Mouse (Mus musculus): ENCODE measurements around the gene Psg17. TPM values are rescaled to one million over a fixed set of nuclear protein-coding genes. Genes with fewer than 3 reads are reported as not detected.
A peak's percentile ranks its signal among the peaks of the same experiment; 100 is the strongest.
"Not testable (repeated sequence)": the region's sequence is repeated elsewhere in the genome, so short reads cannot be mapped to it uniquely, and the experiment has no call there.

Psg17 gene
- not detected in 2 replicates for total RNA-seq (2012; rRNA removed)
- polyA plus RNA-seq (2012; ENCODE audit: insufficient read depth in 1 of 2, insufficient read length in 2 of 2, low read depth in 1 of 2, low replicate concordance in 2 of 2, missing spikeins in 1 of 2): not detected

DNA sequence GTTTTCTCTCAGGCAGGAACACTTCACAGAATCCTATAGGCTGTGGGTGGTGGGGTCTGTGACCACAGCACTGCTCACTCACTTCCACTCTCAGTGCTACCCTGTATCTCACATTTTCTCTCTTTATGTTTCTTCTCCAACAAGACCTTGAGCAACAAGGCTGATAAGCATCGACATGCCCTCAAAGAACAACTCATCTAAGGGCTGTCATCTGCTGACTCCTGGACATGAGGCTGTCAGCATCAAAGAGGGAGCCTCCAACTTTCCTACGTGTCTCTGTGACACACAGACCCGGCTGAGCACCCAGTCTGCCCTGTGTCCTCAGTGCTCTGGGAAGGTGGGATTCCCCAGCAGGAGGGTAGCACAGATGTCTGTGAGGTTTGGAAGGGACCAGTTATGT, at the start of gene Psg17:
Gene Psg17 (minus strand): TSS at position 101 of the 400 bp plus-strand sequence.
- no peak within 1 kb of the TSS for H3K4me3 ChIP-seq (ENCODE audit: control insufficient read depth in 1 of 2, insufficient read depth in 1 of 2, low read depth in 2 of 2, low read length in 2 of 2)
- H3K9ac ChIP-seq (ENCODE audit: control insufficient read depth, low read depth, low read length, poor library complexity, severe bottlenecking): no peak within 1 kb of the TSS
- no peak within 1 kb of the TSS for H3K27ac ChIP-seq (ENCODE audit: control insufficient read depth, low read depth, low read length)
- no peaks in the 10 kb centered on the region for H3K79me2 ChIP-seq (ENCODE audit: control insufficient read depth, insufficient read depth, low read length, poor library complexity)
- H3K27me3 ChIP-seq (ENCODE audit: control insufficient read depth in 1 of 2, insufficient read depth in 2 of 2, low read length in 2 of 2): no peaks in the 10 kb centered on the region
- no peaks in the 10 kb centered on the region for H3K9me3 ChIP-seq (replicated peaks; ENCODE audit: insufficient read depth, low read length)
- H3K4me1 ChIP-seq (ENCODE audit: control insufficient read depth in 1 of 2, insufficient read depth in 2 of 2, low read length in 2 of 2): no peaks in the 10 kb centered on the region
- TF ChIP-seq CHD2 (IDR thresholded peaks at IDR 0.05; ENCODE audit: low read length) (no peak), KAT2A (conservative IDR thresholded peaks at IDR 0.05; ENCODE audit: low read depth, low read length) (no peak), EP300 (IDR thresholded peaks at IDR 0.05; ENCODE audit: low read depth in 1 of 2, low read length in 2 of 2) (no peak), MXI1 (IDR thresholded peaks at IDR 0.05; ENCODE audit: low read depth, low read length) (no peak), HCFC1 (IDR thresholded peaks at IDR 0.05; ENCODE audit: low read depth, low read length) (no peak), E2F4 (IDR thresholded peaks at IDR 0.05; ENCODE audit: borderline replicate concordance, low read depth, low read length) (no peak), MYC (IDR thresholded peaks at IDR 0.05; ENCODE audit: low read depth, low read length) (no peak), ZC3H11A (IDR thresholded peaks at IDR 0.05; ENCODE audit: low read depth, low read length) (no peak), MAFK (IDR thresholded peaks at IDR 0.05; ENCODE audit: borderline replicate concordance, low read depth, low read length) (no peak), ELF1 (IDR thresholded peaks at IDR 0.05; ENCODE audit: low read depth, low read length) (no peak), UBTF (IDR thresholded peaks at IDR 0.05; ENCODE audit: borderline replicate concordance, insufficient read depth, low read depth, low read length) (no peak)
- no peaks in the 10 kb centered on the region for H3K36me3 ChIP-seq (ENCODE audit: control insufficient read depth in 1 of 2, insufficient read depth in 2 of 2, low read length in 2 of 2)
- DNase-seq (ENCODE audit: low read depth, low spot score): no peak

DNA sequence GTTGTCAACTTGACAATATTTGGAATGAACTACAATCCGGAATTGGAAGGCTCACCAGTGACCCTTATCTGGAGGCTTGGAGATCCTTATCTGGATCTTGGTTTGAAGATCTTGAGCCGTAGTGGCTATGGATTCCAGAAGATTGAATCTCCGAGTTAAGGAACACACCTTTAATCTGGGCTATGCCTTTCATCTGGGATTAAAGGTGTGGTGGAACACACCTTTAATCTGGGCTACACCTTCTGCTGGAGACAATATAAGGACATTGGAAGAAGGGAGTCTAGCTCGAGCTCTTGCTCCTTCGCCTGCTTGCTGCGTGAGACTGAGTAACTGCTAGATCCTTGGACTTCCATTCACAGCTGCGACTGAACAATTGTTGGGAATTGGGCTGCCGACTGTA, 49.6 kb upstream of the Psg17 start, which contains the start of gene Pglyrp1:
Gene Pglyrp1 (plus strand): TSS at position 301 of the 400 bp plus-strand sequence.
- H3K79me2 ChIP-seq (ENCODE audit: control insufficient read depth, insufficient read depth, low read length, poor library complexity); H3K4me3 ChIP-seq (ENCODE audit: control insufficient read depth in 1 of 2, insufficient read depth in 1 of 2, low read depth in 2 of 2, low read length in 2 of 2); H3K9me3 ChIP-seq (replicated peaks; ENCODE audit: insufficient read depth, low read length); H3K27me3 ChIP-seq (ENCODE audit: control insufficient read depth in 1 of 2, insufficient read depth in 2 of 2, low read length in 2 of 2); DNase-seq (ENCODE audit: low read depth, low spot score); H3K36me3 ChIP-seq (ENCODE audit: control insufficient read depth in 1 of 2, insufficient read depth in 2 of 2, low read length in 2 of 2); H3K9ac ChIP-seq (ENCODE audit: control insufficient read depth, low read depth, low read length, poor library complexity, severe bottlenecking); H3K27ac ChIP-seq (ENCODE audit: control insufficient read depth, low read depth, low read length); H3K4me1 ChIP-seq (ENCODE audit: control insufficient read depth in 1 of 2, insufficient read depth in 2 of 2, low read length in 2 of 2): not testable (repeated sequence)

DNA sequence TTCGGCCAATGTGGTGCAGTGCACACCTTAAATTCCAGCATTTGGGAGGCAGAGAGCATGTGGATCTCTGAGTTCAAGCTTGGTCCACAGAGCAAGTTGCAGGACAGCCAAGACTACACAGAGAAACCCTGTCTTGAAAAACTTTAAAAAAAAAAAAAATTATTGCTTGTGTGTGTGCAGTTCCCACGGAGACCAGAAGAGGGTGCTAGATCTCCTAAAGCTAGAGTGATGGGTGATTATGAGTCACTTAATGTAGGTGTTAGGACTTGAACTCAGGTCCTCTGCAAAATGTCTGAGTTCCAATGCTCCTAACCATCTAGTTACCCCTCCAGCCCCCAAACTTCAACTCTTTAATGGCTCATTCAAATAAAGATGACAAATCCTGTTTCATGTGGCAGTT, 47.1 kb upstream of the Psg17 start:
- Histone ChIP-seq H3K4me1 (ENCODE audit: control insufficient read depth in 1 of 2, insufficient read depth in 2 of 2, low read length in 2 of 2) (no peaks in the 10 kb centered on the region), H3K9me3 (replicated peaks; ENCODE audit: insufficient read depth, low read length) (no peaks in the 10 kb centered on the region), H3K9ac (ENCODE audit: control insufficient read depth, low read depth, low read length, poor library complexity, severe bottlenecking) (no peak overlapping the region), H3K27ac (ENCODE audit: control insufficient read depth, low read depth, low read length) (no peak overlapping the region), H3K79me2 (ENCODE audit: control insufficient read depth, insufficient read depth, low read length, poor library complexity) (no peaks in the 10 kb centered on the region), H3K4me3 (ENCODE audit: control insufficient read depth in 1 of 2, insufficient read depth in 1 of 2, low read depth in 2 of 2, low read length in 2 of 2) (no peak overlapping the region), H3K36me3 (ENCODE audit: control insufficient read depth in 1 of 2, insufficient read depth in 2 of 2, low read length in 2 of 2) (no peaks in the 10 kb centered on the region), H3K27me3 (ENCODE audit: control insufficient read depth in 1 of 2, insufficient read depth in 2 of 2, low read length in 2 of 2) (no peaks in the 10 kb centered on the region)
- TF ChIP-seq MYC (IDR thresholded peaks at IDR 0.05; ENCODE audit: low read depth, low read length) (no peak), TAL1 (IDR thresholded peaks at IDR 0.05; ENCODE audit: low read length) (no peak), ZNF384 (IDR thresholded peaks at IDR 0.05; ENCODE audit: low read depth, low read length) (peak; percentile 81), CTCF (IDR thresholded peaks at IDR 0.05 in 2 of 3, conservative IDR thresholded peaks at IDR 0.05 in 1 of 3; ENCODE audit: control insufficient read depth in 1 of 3, insufficient read depth in 1 of 3, low read depth in 2 of 3, low read length in 3 of 3, poor library complexity in 1 of 3, severe bottlenecking in 1 of 3) (peak in 2 of 3 experiments; percentile 33 to 54; a peak in 3 of 6 replicates), ETS1 (IDR thresholded peaks at IDR 0.05; ENCODE audit: low read depth, low read length) (no peak), RAD21 (IDR thresholded peaks at IDR 0.05; ENCODE audit: low read depth, low read length) (no peak)
- DNase-seq (ENCODE audit: low read depth, low spot score): no peak

Measured in MEL (cell line).